Mouse (Mus musculus) right cerebral cortex, postnatal 4 days (tissue): Measurements from ENCODE around the gene Apobec3.
A peak's percentile ranks its signal among the peaks of the same experiment; 100 is the strongest.
"Not testable (repeated sequence)": the region's sequence is repeated elsewhere in the genome, so short reads cannot be mapped to it uniquely, and the experiment has no call there.

Source experiments
- DNase-seq: peaks from one replicate; pipeline ENCODE4 v3.0.0-alpha.2; 2022

Apobec3 gene

DNA sequence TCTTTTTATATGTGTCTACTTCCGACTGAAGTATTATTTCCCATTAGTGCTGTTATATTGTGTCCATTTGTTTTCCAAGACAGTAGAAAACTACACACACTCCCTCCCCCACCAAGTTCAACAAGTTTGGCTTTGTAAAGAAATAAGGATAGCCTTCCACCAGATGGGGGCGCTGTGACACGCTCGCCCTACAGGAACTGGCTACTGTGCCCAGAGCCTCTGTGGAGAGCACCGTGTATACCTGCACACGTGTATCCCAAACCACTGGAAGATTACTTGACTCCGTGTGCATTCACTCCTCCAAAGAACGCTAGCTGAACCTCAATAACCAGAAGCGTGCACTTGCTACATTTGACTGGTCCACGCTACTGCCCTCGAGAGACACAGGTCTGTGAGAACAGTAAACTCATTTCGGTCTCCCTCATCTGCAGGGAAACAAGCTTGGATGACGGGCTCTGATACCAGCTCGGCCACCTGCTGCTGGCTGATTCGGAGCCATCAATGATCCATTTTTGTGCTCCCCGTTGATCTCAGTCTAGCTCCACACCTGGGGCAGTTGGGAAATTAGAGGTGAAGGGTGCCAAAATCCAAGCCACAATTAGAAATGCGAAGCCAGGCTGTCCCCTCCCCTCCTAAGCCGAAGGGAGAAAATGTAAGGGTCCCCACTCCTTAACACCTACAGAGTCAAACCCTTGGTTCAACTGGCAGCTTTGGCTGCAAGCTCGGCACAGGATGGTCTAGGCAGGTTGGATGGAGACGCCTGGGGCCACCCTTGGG lies at the start of gene Apobec3:
TSS of gene Apobec3 (plus strand) at position 224 of the 777 bp plus-strand sequence.
- peak; percentile 64 for DNase-seq

DNA sequence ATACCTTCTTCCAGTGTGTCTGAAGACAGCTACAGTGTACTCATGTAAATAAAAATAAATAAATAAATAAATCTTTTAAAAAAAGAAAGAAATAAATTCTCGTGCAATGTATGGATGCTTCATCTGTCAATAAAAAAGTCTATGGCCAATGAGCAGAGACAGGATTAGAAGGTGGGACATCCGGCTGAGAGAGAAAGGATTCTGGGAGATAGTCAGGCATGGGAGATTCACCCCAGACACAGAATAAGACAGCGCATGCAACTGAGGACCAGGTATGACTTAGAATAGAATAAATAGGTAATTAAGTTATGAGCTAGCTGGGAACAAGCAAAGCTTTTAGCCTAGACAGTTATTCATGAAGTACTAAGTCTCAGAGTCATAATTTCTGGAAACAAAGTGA lies 48.5 kb upstream of the Apobec3 start:
- no peak for DNase-seq

DNA sequence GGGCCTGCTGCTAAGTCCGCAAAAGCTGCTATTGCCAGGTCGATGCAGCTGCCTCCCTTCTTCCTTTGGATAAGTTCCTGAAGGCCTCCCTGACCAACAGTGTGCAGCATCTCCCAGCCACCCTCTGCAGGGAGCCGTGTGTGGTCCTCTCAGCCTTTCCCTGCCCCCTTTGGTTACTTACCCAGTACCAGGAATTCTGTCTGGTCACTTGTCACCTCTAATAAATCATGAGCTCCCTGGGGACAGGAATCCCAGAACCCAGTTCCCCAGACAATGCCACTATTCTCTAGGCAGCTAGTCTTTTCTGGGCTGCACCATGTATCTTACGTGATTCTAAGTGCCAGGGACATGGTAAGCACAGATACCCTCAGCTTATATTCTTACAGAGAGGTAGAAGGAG lies 45.5 kb upstream of the Apobec3 start:
- no peak for DNase-seq

DNA sequence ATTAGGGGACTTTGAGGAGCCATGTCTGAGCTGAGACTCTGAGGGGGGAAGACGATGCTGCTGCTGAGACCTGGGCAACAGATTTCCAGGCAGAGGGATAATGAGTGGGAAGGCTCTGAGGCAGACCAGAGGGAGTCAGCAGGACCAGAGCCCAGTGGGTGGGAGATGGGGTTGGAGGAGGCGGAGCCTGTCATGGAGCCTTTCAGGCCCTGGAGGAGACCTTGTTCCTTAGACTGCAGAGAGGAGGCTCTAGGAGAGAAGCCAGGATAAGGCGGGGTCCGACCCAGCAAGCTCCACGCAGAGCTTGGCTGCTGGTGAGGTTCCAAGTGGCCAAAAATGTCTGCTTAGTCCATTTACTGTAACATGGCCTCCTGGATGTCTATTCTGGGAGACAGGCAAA lies 44.4 kb upstream of the Apobec3 start:
- no peak for DNase-seq

DNA sequence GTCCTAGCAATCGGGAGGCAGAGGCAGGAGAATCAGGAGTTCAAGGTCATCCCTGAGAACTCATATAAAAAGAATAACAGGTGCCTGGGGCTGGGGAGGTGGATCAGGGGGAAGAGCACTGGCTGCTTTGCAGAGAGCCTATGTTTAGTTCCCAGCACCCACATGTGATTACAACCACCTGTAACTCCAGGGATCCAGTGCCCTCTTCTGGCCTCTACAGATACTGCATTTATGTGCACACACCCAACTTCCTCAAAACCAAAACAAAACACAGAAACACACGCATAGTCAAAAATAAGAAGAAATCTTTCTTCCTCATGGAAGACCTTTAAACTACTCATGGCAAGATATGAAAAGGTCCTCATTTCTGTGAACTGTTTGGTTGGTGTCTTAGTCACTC lies 41.3 kb upstream of the Apobec3 start:
- no peak for DNase-seq

DNA sequence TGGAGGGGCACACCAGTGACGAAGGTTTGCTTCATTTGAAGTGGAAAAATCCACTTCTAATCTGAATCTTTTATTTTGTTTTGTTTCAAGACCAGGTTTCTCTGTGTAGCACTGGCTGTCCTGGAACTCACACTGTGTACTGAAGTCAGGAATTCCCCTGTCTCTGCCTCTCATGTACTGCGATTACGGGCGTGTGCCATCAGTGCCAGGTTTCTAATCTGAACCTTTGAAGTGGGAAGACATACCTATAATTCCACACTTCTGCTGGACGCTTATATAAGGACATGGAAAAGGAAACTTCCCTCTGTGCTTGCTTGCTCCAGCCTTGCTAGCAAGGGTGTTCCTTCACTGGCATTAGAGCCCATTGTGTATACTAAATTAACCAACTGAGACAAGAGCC lies 32.5 kb upstream of the Apobec3 start:
- no peak for DNase-seq

DNA sequence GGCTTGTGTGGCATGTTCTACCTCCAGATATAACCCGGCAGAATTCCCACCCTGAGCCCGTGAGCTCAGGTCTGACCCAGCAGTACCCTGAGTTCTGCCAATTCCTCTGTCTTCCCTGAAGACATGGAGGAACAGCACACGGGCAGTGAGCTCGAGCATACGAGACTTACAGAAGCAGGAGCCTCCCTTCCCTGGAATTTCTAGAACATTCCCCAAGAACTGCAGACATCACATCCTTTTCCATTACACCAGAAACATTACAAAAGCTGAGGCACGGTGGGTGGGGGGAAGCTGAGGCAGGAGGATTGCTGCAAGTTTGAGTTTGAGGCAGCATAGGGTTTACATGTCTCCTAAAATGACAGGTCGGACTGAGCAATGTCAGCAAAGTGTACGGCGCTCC lies 31.6 kb upstream of the Apobec3 start:
- no peak for DNase-seq

DNA sequence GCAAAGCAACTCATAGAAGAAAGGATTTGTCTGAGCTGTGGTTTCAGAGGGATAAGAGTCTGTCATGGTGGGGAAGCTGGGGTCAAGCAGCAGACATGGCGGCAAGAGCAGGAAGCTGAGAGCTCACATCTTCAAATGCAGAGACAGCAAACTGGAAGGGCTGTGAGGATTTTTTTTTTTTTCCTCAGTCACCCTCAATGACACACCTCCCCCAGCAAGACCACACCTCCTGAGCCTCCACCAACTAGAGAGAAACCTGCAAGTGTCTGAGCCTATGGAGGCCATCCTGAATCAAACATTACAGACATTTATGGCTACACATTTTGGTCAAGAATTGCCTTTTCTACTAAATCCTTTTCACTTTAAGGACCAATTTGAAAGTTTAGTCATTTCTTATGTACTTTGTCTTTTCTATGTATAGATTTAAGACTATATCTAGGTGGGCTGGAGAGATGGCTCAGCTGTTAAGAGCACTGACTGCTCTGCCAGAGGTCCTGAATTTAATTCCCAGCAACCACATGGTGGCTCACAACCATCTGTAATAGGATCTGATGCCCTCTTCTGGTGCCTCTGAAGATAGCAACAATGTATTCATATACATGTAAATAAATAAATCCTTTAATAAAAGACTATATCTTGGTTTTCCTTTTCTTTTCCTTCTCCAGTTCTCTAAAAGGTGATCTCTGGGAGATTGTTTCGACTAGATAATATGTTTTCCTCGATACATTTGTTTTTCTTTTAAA lies 24.0 kb upstream of the Apobec3 start:
- DNase-seq = no peak

DNA sequence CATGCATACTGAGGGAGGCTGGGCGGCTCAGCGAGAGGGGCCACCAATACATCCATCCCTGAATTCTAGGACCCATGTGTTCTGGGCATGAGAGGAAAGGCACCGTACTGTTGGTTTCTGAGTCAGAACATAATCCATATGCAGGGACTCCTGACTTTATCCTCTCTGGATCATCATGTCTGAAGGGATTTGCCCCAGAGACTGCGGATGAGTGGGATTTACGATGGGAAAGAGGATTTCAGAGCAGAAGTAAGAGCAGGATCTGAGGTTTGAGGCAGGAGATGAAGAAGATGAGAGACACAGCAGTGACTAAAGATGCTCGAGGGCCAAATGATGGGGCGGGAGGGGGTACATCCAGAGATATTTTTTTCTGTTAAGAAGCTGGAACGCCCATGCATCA lies 17.9 kb upstream of the Apobec3 start:
- DNase-seq = no peak

DNA sequence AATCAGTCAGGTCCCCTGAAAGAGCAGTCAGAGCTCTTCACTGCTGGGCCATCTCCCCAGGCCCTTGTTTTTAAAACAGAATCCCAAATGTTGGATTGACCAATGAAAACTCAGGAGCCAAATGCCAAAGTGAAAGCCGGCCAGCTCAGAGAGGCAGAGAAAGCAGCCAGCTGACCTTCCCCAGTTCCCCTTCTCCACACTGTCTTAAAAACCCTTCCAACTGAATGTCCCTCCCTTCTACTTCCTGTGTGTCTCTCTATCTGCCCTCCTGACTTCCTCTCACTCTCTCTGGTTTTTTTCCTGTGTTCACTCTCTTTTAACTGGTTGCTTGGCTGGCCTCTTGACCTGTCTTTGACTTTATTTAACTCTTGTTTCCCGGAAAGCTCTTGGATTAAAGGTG lies 17.5 kb upstream of the Apobec3 start:
- no peak for DNase-seq

DNA sequence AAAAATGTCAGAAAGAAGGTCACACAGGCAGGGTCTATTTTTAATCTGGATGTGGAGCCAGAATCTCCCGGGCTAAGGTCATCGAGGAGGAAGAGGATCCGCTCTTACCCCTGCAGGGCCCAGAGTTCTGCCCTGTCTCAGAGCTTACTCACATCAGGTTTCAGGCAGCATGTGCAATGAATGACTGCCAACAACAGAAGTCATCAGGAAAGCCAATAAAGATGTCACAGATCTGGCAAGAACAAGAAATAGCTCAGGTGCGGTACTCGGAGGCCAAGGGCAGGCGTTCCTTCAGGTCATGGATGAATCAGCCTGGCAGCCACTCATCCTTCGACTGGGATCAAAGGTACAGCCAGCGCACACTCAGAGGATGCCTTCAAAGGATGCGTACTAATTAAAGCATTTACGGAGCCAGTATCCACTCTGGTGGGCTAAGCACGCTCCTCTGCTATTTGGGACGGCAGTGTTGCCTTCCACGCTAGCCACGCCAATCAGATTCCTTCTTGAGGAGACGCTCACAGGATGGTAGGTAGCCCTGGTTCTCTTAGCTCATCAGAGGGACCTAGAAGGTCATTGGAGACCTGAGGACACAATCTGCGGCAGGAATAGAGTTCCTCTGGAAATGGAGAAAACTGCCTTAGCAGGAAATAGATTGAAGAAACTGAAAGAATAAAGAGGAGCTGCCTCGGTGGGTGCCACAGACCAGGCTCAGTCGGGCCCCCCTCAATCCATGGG lies 16.0 kb upstream of the Apobec3 start:
- no peak for DNase-seq

DNA sequence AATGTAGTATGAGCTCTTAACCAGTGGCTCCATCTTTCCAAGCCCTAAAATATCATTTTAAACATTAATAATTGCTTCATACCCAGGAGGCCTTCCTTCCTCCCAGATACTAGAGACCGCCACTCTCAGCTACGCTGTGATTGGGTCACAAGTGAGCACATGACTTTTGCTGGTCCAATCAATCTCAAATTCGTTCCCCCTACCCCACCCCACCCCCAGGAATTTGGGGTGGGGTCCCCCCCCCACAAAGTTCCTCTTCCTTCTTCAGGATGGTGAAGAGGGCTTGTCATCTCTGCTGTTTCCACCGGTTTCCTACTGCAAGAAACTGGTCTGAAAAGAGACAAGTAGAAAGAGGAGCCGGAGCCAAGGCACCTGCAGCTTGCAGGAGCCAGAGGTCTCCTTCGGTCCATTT lies 12.7 kb upstream of the Apobec3 start:
- no peak for DNase-seq

DNA sequence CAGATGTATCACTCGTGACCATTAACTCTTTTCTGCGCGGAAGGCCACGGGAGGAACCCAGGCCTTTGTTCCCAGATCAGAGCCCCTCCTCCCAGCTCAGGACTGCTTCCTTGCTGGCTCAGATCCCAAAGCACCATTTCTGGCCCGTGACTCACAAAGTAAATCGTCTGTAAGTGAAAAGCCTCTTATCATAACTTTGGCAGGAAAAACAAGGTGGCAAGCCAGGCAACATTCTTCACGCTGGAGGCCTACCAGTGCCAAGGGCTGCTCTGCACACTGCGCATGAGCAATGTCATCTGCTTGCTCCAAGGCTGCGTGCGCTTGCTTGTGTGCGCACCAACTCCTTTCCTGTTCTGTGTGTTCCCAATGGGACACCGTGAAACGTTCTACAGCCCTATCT lies 12.1 kb upstream of the Apobec3 start:
- peak; percentile 59 for DNase-seq

DNA sequence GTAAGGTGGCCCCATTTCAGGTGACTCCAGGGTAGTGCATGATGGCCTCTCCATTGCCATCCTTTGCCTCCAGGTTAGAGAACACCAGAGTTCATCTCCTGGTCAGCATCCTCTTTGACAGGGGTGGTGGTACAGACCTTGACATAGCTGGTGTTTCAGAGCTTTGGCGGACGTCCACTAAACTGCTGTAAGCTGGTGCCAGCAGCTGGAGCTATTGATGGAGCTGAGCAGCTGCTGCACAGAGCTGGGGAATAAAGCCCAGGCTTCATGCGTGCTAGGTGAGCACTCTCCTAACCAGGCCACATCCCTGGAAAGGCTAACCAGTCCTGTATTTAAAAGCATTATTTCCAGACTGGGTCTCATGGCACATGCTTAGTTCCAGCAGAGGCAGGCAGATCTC lies 11.0 kb upstream of the Apobec3 start:
- DNase-seq = no peak

DNA sequence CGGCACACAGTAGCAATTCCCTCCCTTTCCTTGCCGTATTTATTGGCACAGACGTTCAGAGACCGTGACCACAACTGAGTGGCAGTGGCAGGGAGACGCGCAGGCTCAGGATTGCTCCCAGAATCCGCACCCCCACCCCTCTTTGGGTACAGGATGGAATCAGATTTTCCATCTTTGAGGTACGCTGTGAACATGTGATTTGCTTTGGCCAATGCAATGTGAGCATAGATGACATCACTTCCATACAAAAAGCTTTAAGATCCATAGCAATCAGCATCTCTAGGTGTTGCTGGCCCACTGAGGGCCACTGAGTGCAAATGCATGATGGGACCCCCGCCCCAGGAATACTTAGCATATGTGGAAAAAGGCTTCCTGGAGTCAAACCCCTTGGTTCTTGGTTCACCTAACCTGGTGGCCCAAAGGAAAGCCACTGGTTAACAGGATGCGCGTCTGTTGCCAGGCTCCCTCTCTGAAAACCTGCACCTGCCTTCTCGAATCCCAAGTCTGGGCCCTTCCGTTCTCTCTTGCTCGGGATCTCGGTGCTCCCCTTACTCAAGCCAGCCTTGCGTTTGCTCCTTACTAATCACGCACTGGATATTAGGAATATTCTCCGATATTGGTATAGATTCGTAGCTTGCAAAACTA lies 8.7 kb upstream of the Apobec3 start:
- peak; percentile 70 for DNase-seq

DNA sequence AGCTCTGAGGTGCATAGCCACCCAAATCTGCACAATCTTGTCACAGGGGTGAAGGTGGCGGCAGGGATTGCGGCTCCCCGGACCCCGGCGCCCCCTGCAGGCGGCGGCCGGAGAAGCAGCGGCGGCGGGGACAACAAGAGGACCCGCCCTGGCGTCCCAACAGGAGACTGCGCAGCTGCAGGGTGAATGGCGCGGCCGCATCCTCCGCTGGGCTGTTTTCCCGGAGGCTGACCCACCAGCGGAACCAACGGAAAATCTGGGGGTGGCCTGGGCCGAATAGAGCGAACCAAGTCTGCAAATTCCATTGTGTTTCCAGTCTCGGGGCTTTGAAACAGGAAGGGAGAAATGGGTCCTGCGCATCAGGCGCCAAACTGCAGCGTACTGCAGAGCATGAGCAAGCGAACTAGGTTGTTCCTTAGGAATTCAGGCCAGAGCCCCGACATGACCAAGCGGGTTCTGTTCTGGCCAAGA lies 8.1 kb upstream of the Apobec3 start:
- peak; percentile 96 for DNase-seq

DNA sequence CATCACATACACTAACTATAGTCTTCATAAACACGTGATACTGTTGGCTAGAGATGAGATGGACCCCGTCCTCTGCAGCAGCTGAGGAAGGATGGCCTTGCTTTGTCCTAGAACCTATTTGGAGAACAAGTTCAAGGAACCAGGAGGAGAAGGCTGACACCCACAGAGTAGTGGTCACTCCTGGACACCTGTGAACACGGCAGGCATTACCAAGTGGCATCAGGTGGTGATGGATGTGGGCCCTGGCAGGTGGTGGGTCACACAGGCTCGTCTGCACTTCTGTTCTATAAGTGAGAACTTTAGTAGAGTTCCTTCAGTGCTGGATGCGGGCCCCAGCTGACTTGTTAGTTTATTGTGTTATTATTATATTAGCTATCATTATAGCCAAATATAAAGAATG lies 6.6 kb upstream of the Apobec3 start:
- no peak for DNase-seq

DNA sequence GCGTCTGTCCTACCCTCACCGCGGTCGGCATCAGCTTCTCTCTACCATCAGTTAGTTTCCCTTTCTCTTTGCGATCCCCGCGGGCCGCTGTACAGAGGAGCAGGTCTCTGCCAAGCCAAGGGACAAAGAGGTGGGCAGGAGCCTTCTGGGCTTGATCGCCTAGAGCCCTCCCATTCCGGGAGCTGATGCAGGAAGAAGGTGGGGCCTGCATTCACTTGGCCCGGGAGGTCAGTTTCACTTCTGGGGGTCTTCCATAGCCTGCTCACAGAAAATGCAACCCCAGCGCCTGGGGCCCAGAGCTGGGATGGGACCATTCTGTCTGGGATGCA lies 718 bp downstream of the Apobec3 start:
- DNase-seq = peak; percentile 38

DNA sequence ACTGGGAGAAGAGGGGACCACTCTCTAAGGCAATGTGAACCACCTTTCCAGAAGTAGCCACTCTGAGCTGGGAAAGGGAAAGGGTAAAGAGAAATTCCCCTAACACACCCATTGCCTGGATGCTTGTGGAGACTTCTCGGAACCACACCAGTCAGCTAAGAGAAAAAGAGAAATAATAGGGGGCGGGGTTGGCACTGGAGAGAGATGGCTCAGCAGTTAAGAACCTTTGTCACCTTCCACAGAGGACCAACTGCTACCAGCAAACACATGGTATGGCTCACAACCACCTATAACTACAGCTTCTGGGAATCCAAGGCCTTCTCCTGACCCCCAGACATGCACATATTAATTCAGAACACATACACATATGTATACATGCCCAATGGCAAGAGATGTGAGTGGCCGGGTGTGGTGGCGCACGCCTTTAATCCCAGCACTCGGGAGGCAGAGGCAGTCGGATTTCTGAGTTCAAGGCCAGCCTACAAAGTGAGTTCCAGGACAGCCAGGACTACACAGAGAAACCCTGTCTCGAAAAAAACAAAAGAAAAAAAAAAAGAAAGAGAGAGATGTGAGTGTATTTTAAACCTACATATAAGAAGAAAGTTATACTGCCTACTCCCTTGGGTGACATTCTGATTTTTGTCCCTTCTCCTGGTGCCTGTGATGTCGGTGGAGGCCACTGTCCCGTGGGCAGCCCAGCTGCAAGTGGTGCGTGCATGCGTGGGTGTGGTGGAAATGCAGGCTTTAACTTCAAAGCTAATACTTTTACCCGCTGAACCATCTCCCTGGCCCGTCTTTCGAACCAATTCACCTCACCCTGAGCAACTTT lies 1.8 kb downstream of the Apobec3 start:
- DNase-seq = no peak

DNA sequence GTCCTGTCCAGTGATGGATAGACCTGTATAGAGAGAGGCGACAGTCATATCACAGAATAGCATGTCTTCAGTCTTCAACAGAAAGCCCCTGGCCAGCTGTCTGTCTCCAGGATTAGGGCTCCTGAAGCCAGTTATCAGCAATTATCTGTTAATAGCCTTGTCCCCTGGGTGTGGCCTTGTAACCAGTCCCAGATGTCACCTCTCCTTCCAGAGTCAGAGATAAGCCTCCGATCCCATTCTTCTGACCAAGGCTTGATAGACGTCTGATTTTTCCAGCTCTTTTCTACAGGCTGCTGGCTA lies 2.3 kb downstream of the Apobec3 start:
- DNase-seq = no peak

DNA sequence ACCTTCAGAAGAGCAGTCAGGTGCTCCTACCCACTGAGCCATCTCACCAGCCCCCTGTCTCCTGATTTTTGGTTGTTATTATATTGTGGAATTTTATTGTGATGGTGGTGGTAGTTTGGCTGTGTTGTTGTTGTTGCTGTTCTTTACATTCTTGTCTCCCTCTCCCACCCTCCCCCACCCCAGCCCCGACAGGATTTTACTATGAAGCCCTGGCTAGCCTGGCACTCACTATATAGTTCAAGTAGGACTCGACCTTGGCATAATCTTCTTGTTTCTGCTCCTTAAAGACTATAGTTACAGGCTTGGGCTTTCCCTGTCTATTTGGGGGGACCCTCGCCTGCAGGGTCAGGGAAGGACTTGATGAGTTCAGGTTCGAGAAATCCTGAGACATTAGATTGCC lies 2.9 kb downstream of the Apobec3 start:
- DNase-seq = no peak

DNA sequence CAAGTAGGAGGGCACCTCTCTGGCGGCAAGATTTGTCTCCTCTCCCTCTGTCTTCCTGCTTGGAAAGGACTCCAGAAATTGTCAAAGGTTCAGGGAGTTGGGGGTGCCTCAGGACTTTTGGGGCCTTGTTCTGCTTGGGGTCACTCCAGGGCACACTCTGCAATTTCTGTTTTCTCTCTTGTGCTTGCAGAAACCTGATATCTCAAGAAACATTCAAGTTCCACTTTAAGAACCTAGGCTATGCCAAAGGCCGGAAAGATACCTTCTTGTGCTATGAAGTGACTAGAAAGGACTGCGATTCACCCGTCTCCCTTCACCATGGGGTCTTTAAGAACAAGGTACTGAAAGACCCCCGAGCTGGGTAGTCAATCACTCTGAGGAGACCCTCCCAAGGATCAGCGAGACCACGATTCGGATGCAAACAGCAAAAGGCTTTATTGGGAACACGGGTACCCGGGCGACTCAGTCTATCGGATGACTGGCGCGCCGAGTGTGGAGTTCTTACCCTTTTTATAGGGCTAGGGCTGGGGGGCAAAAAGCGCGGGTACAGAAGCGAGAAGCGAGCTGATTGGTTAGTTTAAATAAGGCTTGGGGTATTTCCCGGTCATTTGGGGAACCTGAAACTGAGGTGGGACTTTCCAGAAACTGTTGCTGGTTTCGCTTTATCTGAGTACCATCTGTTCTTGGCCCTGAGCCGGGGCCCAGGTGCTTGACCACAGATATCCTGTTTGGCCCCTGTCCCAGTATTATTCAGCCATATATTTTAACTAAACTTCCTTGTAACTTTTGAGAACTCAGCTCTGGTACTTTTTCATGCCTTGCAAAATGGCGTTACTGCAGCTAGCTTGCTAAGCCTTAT lies 4.0 kb downstream of the Apobec3 start:
- not testable (repeated sequence) for DNase-seq
